Mouse (Mus musculus): Measurements from ENCODE around the gene Prss41. TPM values are rescaled to one million over a fixed set of nuclear protein-coding genes. Genes with fewer than 3 reads are reported as not detected.
"Not testable (repeated sequence)": the region's sequence is repeated elsewhere in the genome, so short reads cannot be mapped to it uniquely, and the experiment has no call there.

The Prss41 gene
- 0.04 and 0.28 TPM in 2 replicates for polyA plus RNA-seq (2012; rRNA removed)

GRCm38 (mm10) chr17:23843812-23844273, at the start of gene Prss41, which contains the start of gene Prss32:
Gene Prss41, minus strand, starts transcription at chr17:23844172.
Gene Prss32, plus strand, starts transcription at chr17:23843855.
- DNase-seq (ENCODE audit: low spot score): no peak

DNA sequence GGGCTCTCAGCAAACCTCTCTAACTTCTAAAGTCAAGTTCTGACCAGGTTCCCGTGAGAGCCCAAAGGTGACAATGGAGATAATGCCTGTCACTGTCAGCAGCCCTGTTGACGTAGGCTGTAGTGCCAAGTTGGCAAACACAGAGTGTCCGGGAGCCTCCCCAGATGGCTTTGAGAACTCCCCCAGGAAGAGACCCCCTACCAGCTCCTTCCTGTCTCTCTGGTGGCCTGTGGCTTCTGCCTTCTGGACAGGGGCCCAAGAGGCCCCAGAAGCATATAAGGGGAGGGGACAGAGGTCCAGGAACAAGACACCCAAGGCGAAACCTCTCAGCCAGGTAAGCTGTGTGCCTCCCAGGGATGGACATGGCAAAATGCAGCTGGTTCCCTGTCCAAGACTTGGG, 36.6 kb upstream of the Prss41 start, which contains the start of the genes Dcpp1 and Dcpp2:
Gene Dcpp1 (plus strand): TSS at position 301 of the 400 bp plus-strand sequence.
Gene Dcpp2 (plus strand): TSS at position 305 of the 400 bp plus-strand sequence.
- DNase-seq (ENCODE audit: low spot score): not testable (repeated sequence)

DNA sequence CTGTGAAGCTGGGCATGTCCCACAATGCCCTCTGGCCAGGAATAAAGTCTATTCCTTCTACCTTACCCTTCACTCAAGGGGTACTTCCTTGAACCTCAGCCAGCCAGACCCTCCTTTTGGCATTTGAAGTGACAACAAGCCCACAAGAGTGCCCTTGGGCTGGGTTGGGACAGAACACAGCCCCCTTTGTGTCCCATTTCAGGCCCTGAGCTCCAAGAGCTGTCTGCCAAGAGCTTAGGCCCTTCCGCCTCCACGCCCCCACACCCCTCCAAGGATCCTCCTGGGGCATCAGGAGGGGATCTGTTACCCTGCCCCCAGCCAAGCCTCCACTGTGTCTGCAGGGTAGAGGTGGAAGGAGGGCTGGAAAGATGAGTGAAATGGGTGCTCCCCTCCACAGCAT, 33.2 kb upstream of the Prss41 start:
- DNase-seq (ENCODE audit: low spot score): no peak

- no peak for DNase-seq (ENCODE audit: low spot score)
These were observed 32.8 kb upstream of the Prss41 start for GRCm38 (mm10) chr17:23876741-23877140.

GRCm38 (mm10) chr17:23873884-23874856, 30.2 kb upstream of the Prss41 start:
- no peak for DNase-seq (ENCODE audit: low spot score)

GRCm38 (mm10) chr17:23868513-23868912, 24.5 kb upstream of the Prss41 start:
- DNase-seq (ENCODE audit: low spot score): no peak

- no peak for DNase-seq (ENCODE audit: low spot score)
These were observed 23.8 kb upstream of the Prss41 start, which contains the start of gene Prss21 for GRCm38 (mm10) chr17:23867756-23868155. Gene Prss21, plus strand, starts transcription at chr17:23868056.

DNA sequence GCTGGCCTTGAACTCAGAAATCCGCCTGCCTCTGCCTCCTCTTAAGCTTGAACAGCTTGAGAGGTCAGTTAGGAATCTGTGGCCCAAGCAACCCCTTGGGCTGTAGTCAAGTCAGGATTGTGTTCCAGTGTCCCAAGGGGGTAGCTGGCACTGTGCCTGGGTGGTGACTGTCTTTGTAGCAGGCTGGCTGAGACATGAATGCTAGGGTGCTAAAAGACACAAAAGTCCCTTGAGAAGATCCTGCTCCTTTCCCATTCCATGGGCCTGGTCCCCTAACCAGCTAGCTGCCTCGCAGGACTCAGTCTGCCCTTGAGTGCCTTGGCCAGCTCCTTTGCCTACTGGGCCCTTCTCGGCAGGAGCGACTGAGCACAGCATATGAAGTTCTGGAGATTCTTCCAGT, 19.0 kb upstream of the Prss41 start:
- DNase-seq (ENCODE audit: low spot score): no peak

DNA sequence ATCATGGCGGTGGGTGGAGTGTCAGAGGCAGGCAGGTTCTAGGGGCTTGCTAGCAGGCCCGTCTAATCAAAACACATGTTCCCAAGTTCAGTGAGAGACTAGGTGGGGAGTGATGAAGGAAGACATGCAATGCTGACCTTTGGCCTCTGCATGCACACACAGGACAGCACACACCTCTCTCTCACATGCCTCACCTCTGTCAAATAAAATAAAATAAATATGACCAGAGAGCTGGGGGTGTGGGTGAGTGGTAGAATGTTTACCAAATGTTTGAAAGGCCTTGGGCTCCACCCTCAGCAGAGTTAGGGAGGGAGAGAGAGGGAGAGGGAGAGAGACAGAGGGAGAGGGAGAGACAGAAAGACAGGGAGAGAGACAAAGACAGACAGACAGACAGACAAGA, 13.9 kb upstream of the Prss41 start:
- no peak for DNase-seq (ENCODE audit: low spot score)

- DNase-seq (ENCODE audit: low spot score): no peak
These were observed 13.2 kb upstream of the Prss41 start for GRCm38 (mm10) chr17:23857193-23857592.

DNA sequence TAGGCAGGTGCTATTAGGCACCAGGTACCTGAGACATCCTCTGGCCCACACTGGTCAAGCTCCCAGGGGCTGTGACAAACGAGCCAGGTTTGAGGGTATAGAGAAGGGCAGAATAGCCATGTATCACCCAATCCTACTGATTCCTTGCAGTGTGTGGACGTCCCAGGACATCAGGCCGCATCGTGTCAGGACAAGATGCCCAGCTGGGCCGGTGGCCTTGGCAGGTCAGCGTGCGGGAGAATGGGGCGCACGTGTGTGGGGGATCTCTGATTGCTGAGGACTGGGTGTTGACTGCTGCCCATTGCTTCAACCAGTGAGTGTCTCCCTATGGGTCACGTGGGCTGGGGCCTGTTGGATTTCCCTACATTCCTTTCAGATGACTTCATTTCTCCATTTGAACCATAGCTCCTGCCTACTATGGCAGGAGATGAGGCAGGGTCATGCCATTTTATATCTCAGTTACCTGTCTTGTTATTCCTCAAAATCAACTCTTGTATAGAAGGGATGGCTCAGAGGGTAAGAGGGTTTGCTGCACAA, 10.3 kb upstream of the Prss41 start:
- DNase-seq (ENCODE audit: low spot score): no peak

GRCm38 (mm10) chr17:23853292-23853691, 9.3 kb upstream of the Prss41 start:
- DNase-seq (ENCODE audit: low spot score): no peak

- no peak for DNase-seq (ENCODE audit: low spot score)
These were observed 7.1 kb upstream of the Prss41 start for GRCm38 (mm10) chr17:23850853-23851749.

DNA sequence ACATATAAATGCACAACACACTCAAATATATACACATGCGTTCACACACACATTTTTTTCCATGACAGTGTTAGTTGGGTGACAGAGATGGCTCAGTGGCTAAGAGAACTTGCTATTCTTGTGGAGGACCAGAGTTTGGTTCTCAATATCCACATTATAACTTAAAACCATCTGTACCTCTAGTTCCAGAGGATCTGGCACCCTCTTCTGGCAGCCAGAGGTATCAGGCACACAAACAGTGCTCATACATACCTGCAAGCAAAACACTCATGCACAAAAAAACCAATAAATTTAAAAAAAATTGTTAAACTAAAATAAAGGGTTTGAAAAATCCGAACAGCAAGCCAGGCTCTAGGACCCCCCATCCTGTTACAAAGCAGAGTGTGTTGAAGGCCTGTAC, 6.1 kb upstream of the Prss41 start:
- no peak for DNase-seq (ENCODE audit: low spot score)

GRCm38 (mm10) chr17:23843141-23843811, 696 bp downstream of the Prss41 start:
- no peak for DNase-seq (ENCODE audit: low spot score)

DNA sequence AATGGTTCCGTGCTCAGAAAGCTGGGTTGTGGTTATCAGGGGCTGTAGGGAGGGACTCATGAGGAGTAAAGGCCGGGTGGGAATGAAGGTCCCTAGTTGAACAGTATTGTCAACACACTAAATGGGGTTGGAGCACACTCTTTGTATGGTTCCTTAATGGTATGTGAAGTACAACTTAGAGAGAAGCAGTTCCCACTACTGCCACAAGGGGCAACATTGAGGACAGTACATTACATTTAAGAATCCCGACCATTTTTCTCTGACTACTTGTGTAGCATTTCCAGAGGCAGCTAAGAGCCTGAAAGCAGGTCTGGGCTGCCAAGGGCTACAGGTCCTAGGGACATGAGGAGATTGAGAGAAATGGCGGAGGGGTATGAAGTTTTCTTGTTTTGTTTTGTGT, 2.8 kb downstream of the Prss41 start:
- DNase-seq (ENCODE audit: low spot score): no peak

GRCm38 (mm10) chr17:23836006-23836575, 7.9 kb downstream of the Prss41 start, which contains the start of gene Prss33:
Gene Prss33, minus strand, starts transcription at chr17:23836056.
- DNase-seq (ENCODE audit: low spot score): no peak

- no peak for DNase-seq (ENCODE audit: low spot score)
These were observed 12.8 kb downstream of the Prss41 start for GRCm38 (mm10) chr17:23831201-23831600.

DNA sequence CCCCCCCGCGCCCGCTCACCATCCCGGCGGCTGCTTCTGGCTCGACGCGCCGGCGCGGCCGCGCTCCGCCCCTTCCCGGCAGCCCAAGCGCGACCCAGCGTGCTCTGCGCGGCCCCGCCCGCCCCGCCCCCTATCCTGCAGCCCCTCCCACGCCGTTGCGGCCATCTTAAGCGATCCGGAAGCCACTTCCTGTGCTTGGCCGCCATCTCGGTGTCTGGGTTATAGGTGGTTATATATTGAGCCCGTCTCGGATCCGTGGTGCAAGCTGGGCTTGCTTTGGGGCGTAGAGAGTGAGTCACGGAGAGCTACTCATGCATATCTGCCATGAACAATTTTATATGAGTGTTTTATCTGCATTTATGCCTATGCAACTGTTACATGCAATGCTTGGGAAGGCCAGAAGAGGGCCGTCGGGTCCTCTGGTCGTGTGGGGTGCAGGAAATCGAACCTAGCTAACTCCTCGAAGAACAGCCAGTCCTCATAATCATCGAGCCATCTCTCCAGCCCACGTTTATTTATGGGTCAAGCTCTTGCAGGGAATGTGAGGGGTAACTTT, 14.8 kb downstream of the Prss41 start, which contains the start of gene Elob:
Gene Elob (minus strand): TSS at position 73 of the 556 bp plus-strand sequence.
- peak; percentile 71 for DNase-seq (ENCODE audit: low spot score)
